Mouse (Mus musculus) megakaryocyte, embryonic 14.5 days (primary cell): ENCODE results near the gene Nagk.

Experiments used
- FLI1 ChIP-seq: IDR thresholded peaks from 2 replicates; pipeline ENCODE4 v1.6.1; 2012; ENCODE audit warnings: low read length, inconsistent platforms, mixed read lengths
- GATA1 ChIP-seq: IDR thresholded peaks from 3 replicates; pipeline ENCODE4 v1.6.1; 2012; ENCODE audit warnings: mixed read lengths, low read length, inconsistent platforms, borderline replicate concordance

DNA sequence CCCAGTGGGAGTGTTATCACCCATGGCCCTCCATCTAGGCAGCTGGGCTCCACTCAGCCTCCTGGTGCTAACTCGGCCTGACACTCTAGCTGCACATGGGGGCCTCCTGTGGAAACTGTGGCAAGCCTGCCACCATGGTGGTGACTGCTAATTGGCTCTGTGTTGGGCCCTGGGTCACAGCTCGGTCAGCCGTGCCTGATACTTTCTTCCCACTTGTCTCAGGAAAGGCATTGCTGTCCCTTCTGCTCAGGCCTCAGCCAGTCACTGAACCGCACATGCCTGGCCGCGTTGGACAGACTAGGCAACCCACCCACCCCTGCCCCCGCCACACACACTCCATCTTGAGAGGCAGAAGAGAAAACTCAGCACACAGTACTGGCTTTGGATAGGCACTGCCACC, 6.2 kb upstream of the Nagk start:
- TF ChIP-seq GATA1 (no peak), FLI1 (no peak)
